Mouse (Mus musculus) erythroblast, embryonic 14.5 days (primary cell): Measurements from ENCODE around the gene Foxn3.

Source experiments
- GATA1 ChIP-seq: IDR thresholded peaks from 2 replicates; pipeline ENCODE4 v1.6.1; 2012; ENCODE audit warnings: low read length, inconsistent platforms, mixed read lengths
- TAL1 ChIP-seq: IDR thresholded peaks from 3 replicates; pipeline ENCODE4 v1.6.1; 2012; ENCODE audit warnings: low read length, inconsistent platforms, mixed read lengths

DNA sequence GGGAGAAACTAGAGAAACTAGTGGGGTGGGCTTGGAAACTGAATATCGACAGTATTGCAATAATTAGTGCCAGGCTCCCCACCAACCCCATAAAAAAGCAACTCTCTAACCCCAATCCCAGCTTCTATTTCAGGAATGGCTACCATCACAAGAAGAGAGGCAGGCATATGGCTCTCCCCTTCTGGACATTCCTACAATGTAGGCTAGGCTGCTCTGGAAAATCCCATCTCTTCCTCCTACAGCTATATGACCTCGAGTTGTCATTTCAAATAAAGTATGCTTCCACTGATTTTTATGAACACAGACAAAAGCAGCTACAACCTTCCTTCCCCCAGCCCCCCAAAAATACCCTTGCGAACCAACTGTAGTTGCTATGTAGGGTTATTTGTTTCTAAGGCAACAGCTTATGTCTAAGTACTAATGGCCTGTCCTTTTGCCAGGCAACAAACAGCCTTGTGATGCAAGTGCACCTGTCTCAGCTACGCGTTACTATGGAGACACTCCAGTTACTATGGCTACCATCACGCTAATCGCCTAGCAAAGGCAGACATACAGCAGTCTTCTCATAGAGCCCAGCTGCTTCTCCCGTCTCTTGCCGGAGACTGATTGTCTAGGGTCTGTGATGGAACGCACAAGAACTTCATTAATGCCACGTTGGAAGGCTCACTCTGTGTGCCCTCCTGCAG is 223.6 kb downstream of the Foxn3 start:
- no peak for TF ChIP-seq GATA1
- TF ChIP-seq TAL1: no peak
